Mouse (Mus musculus) T-helper 2 cell (primary cell): ENCODE measurements around the gene Ttf2.

Experiments
- in situ Hi-C: fragments of 300-600 bp; cut with MboI, MseI; formaldehyde crosslinking; loops from one replicate; pipeline ENCODE4 v1.15.1; 2025; ENCODE audit warnings: high pct_unique_total_duplicates

Ttf2 gene

DNA sequence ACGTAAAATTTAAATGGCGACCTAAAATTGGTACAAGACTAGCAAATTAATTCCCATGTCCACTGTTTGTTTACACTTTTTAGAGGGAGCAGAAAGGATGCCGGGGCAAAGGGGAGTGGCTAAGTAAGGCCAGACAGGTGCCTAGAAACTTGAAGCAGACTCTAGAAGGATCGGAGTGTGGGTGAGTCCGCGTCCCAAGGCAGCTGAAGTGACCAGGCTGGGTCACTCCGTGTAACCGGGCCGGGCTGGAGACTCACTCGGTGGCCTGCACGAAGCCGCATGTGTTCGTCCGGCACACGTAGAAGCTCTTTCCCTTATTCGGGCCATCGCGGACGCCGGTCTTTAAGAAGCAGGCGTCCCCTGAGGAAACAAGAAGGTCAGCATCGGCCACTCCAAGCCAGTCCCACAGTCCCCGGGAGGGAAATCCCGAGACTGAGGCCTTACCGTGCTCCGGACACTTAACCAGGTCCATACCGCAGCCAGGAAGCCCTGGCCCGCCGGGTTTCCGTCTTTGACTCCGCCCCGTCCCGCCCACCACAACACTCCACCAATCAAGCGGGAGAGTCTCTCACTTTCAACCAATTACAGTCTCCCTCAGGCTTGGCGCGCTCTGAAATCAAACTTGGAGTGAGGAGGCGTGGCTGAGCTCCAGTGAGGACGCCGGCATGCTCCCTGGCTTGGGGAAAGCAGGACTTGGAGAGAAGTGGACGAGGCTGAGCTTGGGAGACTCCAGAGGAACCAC is at the start of gene Ttf2:
TSS of gene Ttf2 (minus strand) at position 488 of the 742 bp plus-strand sequence.
- in situ Hi-C loops, result no loop called here

GRCm38 (mm10) chr3:101018494-101018893 is 49.0 kb upstream of the Ttf2 start:
- in situ Hi-C loops, result no loop called here

DNA sequence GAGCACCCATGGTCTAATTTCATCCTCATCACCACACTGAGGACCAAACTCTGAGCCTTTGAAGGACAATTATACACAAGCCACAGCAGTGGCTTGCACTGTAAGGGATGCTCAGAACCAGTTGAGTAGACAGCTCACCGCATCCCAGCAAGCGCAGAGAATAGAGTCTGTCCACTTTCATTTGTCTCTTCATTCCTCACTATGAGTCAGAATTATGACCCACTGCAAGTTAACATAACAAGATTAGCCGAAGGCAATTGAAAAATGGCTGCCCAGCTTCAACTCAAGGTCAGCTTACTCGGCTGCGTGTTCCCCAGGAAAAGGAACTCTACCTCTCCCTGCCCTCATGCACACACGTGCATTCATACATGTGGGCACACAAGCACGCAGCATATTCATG is 46.6 kb upstream of the Ttf2 start:
- in situ Hi-C loops, result no loop called here

DNA sequence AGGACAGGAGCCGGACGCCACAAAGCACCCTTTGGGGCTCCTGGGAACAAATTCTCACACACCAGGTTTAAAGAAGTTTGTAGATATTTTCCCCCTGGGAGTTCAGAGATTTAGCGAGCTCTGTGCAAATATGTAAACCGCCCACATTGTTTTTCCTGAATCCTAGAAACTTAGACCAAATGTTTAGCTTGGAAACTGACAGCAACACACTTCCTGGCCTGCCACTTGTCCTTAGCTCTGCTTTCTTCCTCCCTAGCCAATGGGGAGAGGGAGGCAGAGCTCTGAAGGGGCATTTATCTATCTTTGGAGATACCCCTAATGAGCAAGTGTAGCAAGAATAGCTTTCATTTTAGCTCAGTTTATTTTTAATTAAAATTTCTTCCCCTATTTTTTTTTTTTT is 45.8 kb upstream of the Ttf2 start:
- in situ Hi-C loops, result no loop called here

DNA sequence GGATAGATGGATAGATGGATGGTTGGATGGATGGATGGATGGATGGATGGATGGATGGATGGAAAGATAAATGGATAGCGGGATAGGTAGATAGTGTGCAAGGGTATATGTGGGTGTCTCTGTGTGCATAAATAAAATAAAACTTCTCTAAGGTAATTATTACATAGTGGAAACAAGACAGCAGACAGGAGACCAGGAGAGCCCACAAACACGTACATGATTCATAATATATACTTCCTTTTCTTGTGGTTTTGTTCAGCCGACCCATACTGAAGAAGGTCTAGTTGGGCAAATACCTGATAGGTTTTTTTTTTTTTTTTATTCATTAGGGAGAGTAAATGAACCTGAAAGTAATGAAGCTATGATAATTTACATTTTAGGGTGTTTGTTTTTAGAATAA is 44.1 kb upstream of the Ttf2 start:
- in situ Hi-C loops, result no loop called here

DNA sequence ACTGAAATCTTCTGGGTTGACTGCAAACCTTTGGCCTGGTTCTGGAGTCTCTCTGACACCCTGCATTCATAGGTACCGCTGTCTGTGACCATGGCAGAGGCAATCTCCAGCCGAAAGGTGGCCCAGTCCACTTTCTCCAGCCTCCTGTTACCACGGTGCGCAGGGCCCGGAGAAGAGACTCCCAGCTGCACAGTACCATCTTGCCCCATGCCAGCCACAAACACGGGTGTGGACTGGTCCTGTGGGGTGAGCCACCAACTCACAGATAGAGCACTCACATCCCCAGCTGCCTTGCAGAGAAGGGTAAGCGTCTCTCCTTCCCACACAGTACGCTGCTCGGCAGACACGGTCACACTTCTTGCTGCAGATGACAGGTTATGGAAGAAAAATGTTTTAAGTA is 43.5 kb upstream of the Ttf2 start:
- in situ Hi-C loops, result no loop called here

- in situ Hi-C loops, result no loop called here
Observed at GRCm38 (mm10) chr3:101012597-101012996, 43.1 kb upstream of the Ttf2 start.

DNA sequence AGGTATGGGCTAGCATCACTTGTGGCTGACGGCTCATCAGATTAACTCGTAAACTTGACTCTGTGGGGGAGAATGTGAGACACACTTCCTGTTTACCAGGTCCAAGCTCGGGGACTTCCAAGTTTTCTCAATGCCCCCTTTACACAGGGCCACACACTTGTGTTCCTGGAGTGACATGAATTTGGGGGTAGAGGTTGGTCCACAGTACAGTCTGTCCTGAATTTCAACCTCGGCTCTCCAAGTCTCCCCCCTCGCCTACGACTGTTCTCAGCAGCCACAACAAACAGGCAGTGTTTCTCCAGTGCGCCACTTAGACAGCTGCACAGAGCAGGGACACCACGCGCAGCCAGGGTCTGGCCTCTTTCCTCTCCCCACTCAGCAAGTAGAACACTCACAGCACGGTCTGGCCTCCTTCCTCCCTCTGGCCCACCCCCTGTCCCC is 42.7 kb upstream of the Ttf2 start:
- in situ Hi-C loops, result no loop called here

DNA sequence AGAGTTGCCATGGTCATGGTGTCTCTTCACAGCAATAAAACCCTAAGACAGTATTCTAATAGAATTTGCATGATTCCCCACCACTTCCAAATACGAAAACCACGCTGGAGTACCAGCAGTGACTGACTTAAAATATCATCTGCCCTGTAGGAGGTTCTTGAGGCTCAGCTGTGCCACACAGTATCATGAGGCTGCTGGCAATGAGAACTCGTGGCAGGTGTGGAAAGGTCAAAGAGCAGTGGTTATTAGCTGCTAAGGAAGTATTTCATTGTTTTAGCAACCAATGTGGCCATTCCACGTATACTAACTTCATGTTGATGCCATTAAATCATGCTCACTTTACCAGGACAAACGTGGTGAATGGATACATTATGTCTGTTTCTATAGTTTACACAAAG is 41.7 kb upstream of the Ttf2 start:
- in situ Hi-C loops, result no loop called here

DNA sequence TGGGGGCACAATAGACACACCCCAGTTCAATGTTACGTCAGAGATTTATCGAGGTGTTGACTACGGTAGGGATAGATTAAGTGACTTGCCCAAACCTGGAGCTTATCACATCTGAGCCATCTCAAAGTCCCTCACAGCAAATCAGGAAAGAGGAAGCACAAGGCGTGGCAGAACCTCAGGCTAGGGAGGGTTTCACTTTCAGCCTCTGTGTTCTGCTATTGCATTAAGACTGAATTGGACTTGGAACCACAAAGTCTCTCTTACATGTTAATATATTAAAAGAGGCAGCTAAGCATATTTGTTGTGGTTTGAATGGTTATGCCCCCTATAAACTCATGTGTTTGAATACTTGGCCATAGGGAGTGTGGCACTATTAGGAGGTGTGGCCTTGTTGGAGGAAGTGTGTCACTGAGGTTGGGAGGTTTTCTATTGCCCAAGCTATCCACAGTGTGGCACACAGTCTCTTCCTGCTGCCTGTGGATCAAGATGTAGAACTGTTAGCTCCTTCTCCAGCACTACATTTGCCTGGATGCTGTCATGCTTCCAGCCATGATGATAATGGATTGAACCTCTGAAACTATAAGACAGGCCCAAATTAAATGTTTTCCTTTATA is 41.2 kb upstream of the Ttf2 start:
- in situ Hi-C loops, result no loop called here

DNA sequence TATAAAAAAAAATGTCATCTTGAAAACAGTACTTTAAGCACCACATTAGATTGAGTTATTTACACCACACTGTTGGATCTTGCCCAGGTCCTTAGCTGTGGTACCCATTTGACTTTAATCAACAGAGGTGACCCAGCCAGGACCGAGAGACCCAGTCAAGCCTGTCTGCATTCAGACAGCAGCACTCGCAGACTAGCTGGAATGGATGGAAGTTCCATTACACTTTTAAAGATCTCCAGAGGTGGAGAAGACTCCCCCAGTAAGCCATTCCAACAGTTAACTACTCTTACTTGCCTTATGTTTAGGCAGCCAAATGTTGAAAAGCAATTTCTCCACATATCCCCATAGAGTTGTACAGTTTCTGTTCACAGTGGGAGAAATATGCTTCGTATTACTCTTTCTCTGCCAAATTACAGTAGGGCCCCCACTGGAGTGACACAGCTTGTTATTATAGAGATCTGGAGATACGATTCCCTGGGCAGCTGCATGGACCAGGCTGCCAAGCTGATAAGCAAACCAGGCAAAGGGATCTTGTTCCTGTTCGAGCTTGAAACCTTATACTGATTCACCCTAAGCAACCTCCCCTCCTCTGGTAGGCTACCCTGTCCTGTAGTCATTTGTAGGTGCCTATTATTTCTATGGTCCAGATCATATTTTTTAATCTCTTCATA is 37.8 kb upstream of the Ttf2 start:
- in situ Hi-C loops, result no loop called here

- in situ Hi-C loops, result no loop called here
Observed at GRCm38 (mm10) chr3:101005392-101005791, 35.9 kb upstream of the Ttf2 start.

GRCm38 (mm10) chr3:101003575-101004356 is 34.3 kb upstream of the Ttf2 start:
- in situ Hi-C loops, result no loop called here

GRCm38 (mm10) chr3:100999732-101000131 is 30.3 kb upstream of the Ttf2 start:
- in situ Hi-C loops, result no loop called here

DNA sequence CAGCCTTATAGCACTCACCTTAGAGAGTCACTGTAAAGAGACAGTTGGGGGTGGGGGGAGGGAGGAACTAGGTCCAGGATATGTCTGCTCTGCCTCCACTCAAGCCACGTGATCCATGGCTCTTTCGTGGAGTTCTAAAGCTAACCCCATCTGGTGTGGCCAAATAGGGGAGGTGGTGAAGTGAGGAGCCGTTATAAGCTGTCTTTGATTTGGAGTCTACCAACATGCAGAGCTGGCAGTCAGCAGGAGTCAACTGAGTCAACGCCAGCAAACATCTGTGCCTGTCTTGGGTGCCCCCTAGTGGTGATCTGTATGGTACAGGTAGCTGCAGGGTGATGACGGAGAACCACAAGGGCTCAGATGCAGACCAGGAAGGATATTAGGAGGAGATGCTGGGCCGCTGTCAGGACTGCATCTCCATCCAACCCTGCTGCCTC is 29.5 kb upstream of the Ttf2 start:
- in situ Hi-C loops, result no loop called here

- in situ Hi-C loops, result no loop called here
Observed at GRCm38 (mm10) chr3:100997785-100998570, 28.5 kb upstream of the Ttf2 start.

GRCm38 (mm10) chr3:100994252-100994651 is 24.8 kb upstream of the Ttf2 start:
- in situ Hi-C loops, result no loop called here

- in situ Hi-C loops, result no loop called here
Observed at GRCm38 (mm10) chr3:100993718-100994117, 24.3 kb upstream of the Ttf2 start.

DNA sequence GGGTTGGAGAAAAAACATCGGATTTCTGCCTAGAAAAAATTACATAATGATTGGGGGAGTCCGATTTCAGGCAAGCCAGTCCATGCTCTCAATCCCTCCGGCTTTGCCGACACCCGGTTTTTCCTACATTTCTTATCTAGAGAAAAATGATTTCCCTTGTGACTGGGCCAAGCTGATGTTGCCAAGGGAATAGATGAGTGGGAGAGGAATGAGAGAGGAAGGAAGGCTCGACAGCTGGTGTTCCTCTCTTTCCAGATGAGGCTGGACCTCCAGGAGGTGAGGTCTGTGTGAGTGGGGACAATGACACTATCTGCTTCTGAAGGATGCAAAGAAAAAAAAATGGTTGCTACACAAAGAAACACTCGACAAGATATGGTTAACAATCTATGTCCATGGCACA is 23.7 kb upstream of the Ttf2 start:
- in situ Hi-C loops, result no loop called here

GRCm38 (mm10) chr3:100990231-100990630 is 20.8 kb upstream of the Ttf2 start:
- in situ Hi-C loops, result no loop called here

DNA sequence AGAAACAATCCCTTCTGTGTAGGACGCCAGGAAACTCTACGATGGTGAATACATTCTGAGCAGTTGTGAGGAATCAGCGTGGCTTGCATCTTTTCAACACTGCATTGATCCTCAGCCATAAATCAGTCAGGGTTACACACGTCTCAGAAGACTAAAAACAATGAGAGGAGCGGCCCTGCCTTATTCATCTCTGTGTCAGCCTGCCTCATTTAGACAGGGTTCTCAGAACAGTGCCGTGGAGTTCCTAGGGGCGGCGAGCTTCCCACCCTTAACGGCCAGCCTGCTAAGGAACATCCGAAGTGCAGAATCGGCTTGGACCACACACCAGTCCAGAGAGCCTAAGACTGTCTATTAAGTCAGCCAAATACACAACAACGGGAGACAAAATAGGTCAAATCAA is 20.0 kb upstream of the Ttf2 start:
- in situ Hi-C loops, result no loop called here
